Mouse (Mus musculus) midbrain, embryonic 14.5 days (tissue): Measurements from ENCODE around the gene Tpcn1. TPM values are rescaled to one million over a fixed set of nuclear protein-coding genes. Genes with fewer than 3 reads are reported as not detected.

ENCODE experiments used
- ATAC-seq: fragments of 200-750 bp; cut with Nextera tagmentation; 2 replicates; pipeline ENCODE4 v1.8.0; 2017; ENCODE audit warnings: moderate number of reproducible peaks, moderate library complexity; ENCODE audit not compliant: low FRiP score, low TSS enrichment
- DNase-seq: peaks from one replicate; pipeline ENCODE4 v3.0.0-alpha.2; 2015
- H3K27ac ChIP-seq: fragments of 300-500 bp; sonication (generic); replicated peaks from 2 replicates; pipeline ENCODE4 v1.5.1; 2014; ENCODE audit warnings: mild to moderate bottlenecking, low read depth, low read length, moderate library complexity
- H3K27me3 ChIP-seq: fragments of 300-500 bp; sonication (generic); 2 replicates; pipeline ENCODE4 v1.6.1; 2014; ENCODE audit warnings: low read length, control low read depth, mixed read lengths; ENCODE audit not compliant: control insufficient read depth, insufficient read depth
- H3K36me3 ChIP-seq: fragments of 300-500 bp; sonication (generic); 2 replicates; pipeline ENCODE4 v1.6.1; 2014; ENCODE audit warnings: low read length, control low read depth; ENCODE audit not compliant: control insufficient read depth, insufficient read depth
- H3K4me1 ChIP-seq: fragments of 300-500 bp; sonication (generic); 2 replicates; pipeline ENCODE4 v1.6.1; 2014; ENCODE audit warnings: mild to moderate bottlenecking, antibody characterized with exemption, low read length, control low read depth; ENCODE audit not compliant: control insufficient read depth, insufficient read depth
- H3K4me2 ChIP-seq: fragments of 300-500 bp; sonication (generic); 2 replicates; pipeline ENCODE4 v1.6.1; 2014; ENCODE audit warnings: mild to moderate bottlenecking, low read length, moderate library complexity
- H3K4me3 ChIP-seq: fragments of 300-500 bp; sonication (generic); replicated peaks from 2 replicates; pipeline ENCODE4 v1.5.1; 2014; ENCODE audit warnings: low read depth, low read length
- H3K9ac ChIP-seq: fragments of 300-500 bp; sonication (generic); replicated peaks from 2 replicates; pipeline ENCODE4 v1.6.1; 2014; ENCODE audit warnings: mild to moderate bottlenecking, low read length, moderate library complexity
- H3K9me3 ChIP-seq: fragments of 300-500 bp; sonication (generic); 2 replicates; pipeline ENCODE4 v1.6.1; 2016; ENCODE audit warnings: low read length, control low read depth, mixed read lengths; ENCODE audit not compliant: control insufficient read depth
- WGBS: fragments of 180-500 bp; shearing (Covaris S2); extraction: QIAGEN DNeasy Blood & Tissue Kit; methylation state at CpG from one replicate; pipeline ENCODE4 v1.1.7; 2014; 5-methylcytosine and 5-hydroxymethylcytosine counted together
- polyA plus RNA-seq: library from polyadenylated mRNA; unstranded; fragments of >200 nt; fragmentation: Nextera tagmentation; extraction: Ambion mirVana; gene quantifications from 2 replicates; pipeline ENCODE4 v1.2.1, GENCODE M21; 2014

The Tpcn1 gene
- polyA plus RNA-seq, 1 experiment from 2014 or later: 12.2 TPM

GRCm38 (mm10) chr5:120592141-120592540 lies 3.7 kb upstream of the Tpcn1 start:
- ATAC-seq (no peak), DNase-seq (no peak)
- WGBS: 72% methylated on average over 7 of the region's 7 CpGs
- H3K4me1 ChIP-seq: peaks cover 14% of the 10 kb centered on the region
- no peaks in the 10 kb centered on the region for H3K9me3 ChIP-seq
- H3K36me3 ChIP-seq: no peaks in the 10 kb centered on the region
- no peak overlapping the region for H3K27ac ChIP-seq
- H3K4me3 ChIP-seq: no peak overlapping the region
- H3K4me2 ChIP-seq: no peak overlapping the region
- no peaks in the 10 kb centered on the region for H3K27me3 ChIP-seq
- H3K9ac ChIP-seq: no peak overlapping the region

DNA sequence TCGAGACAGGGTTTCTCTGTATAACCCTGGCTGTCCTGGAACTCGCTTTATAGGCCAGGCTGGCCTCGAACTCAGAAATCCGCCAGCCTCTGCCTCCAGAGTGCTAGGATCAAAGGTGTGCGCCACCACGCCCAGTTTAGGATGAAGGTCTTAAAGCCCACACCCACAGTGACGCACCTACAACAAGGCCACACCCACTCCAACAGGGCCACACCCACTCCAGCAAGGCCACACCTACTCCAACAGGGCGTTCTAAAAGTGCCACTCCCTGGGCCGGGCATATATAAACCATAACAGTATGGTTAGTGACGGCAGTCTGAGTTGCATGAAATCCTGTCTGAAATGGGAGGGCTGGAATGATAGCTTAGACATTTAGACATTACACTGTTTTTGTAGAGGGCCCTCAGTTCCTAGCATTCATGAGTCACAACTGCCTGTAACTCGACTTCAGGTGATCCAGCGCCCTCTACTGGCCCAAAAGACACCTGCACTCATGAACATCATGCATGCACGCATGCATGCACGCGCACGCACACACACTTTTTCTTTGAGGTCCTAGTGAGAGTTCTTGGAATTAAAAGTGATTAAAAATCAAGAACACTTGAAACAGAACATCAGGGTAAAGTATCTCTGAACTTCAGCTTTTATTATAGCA lies 2.0 kb upstream of the Tpcn1 start:
- no peaks in the 10 kb centered on the region for H3K27me3 ChIP-seq
- DNase-seq: peak; percentile 35
- peaks cover 18% of the 10 kb centered on the region for H3K4me1 ChIP-seq
- H3K4me2 ChIP-seq: no peak overlapping the region
- no peaks in the 10 kb centered on the region for H3K36me3 ChIP-seq
- WGBS: 79% methylated on average over 16 of the region's 16 CpGs
- H3K9me3 ChIP-seq: no peaks in the 10 kb centered on the region
- H3K4me3 ChIP-seq: no peak overlapping the region
- no peak overlapping the region for H3K9ac ChIP-seq
- ATAC-seq: no peak
- H3K27ac ChIP-seq: no peak overlapping the region

GRCm38 (mm10) chr5:120587940-120588568 lies 419 bp downstream of the Tpcn1 start:
- Histone ChIP-seq H3K27me3 (no peaks in the 10 kb centered on the region), H3K4me3 (peak overlapping the region; percentile 74), H3K36me3 (0 out of 2 replicates have a peak, but pooled peaks cover 6% of the 10 kb centered on the region), H3K27ac (peak overlapping the region; percentile 71), H3K4me2 (peak overlapping the region; percentile 99), H3K9me3 (no peaks in the 10 kb centered on the region), H3K9ac (peak overlapping the region; percentile 85), H3K4me1 (peaks cover 18% of the 10 kb centered on the region)
- no peak for DNase-seq
- no peak for ATAC-seq
- 3% methylated on average over 29 of the region's 29 CpGs for WGBS

DNA sequence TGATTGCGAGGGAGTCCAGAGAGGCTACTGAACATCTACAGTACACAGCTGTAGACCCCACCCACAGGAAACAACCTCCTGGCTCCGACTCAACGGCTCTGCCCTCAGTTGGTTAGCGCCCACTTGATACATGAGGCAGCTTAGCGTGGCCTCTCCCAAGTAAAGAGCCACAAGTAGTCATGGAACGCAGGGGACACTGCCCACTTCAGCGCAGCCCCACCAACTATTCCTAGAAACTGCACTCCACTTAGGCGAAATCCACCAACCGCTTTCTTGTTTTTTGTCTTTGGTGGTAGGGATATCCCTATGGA lies 902 bp downstream of the Tpcn1 start:
- Histone ChIP-seq H3K9me3 (no peaks in the 10 kb centered on the region), H3K4me3 (peak overlapping the region; percentile 74), H3K4me2 (peak overlapping the region; percentile 99), H3K4me1 (peaks cover 18% of the 10 kb centered on the region), H3K27me3 (no peaks in the 10 kb centered on the region), H3K36me3 (0 out of 2 replicates have a peak, but pooled peaks cover 6% of the 10 kb centered on the region), H3K9ac (peak overlapping the region; percentile 85), H3K27ac (no peak overlapping the region)
- ATAC-seq: no peak
- no peak for DNase-seq
- 37% methylated on average over 9 of the region's 9 CpGs for WGBS

GRCm38 (mm10) chr5:120586741-120587615 lies 1.5 kb downstream of the Tpcn1 start:
- peak overlapping the region; percentile 99 for H3K4me2 ChIP-seq
- H3K4me1 ChIP-seq: peaks cover 18% of the 10 kb centered on the region
- no peak overlapping the region; the same call in 1 of the 2 replicates for H3K27ac ChIP-seq
- peak overlapping the region; percentile 74 for H3K4me3 ChIP-seq
- H3K36me3 ChIP-seq: 0 out of 2 replicates have a peak, but pooled peaks cover 6% of the 10 kb centered on the region
- no peak overlapping the region; the same call in 1 of the 2 replicates for H3K9ac ChIP-seq
- no peaks in the 10 kb centered on the region for H3K9me3 ChIP-seq
- H3K27me3 ChIP-seq: no peaks in the 10 kb centered on the region
- DNase-seq: no peak
- ATAC-seq: no peak
- WGBS: 14% methylated on average over 17 of the region's 17 CpGs

DNA sequence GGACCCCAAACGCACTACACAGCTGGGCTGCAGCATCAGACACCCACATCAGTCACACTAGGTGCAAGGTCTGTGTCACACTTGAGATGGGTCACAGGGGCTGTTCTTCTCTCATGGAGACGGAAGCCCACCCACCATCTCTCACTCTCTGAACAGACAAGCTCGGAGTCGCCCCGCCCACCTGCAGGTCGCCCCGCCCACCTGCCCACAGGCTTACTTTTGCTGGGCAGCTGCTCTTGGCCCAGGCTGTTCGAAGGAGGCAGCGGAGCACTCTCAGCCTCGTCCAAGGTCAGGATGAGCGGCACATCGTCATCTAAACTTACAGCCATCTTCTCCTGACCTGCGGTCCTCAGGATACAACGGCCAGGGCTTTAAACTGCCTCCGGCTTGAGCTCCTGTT lies 3.5 kb downstream of the Tpcn1 start:
- H3K9ac ChIP-seq: no peak overlapping the region
- 36% methylated on average over 15 of the region's 15 CpGs for WGBS
- no peaks in the 10 kb centered on the region for H3K9me3 ChIP-seq
- no peaks in the 10 kb centered on the region for H3K27me3 ChIP-seq
- no peak overlapping the region for H3K27ac ChIP-seq
- H3K4me1 ChIP-seq: peaks cover 19% of the 10 kb centered on the region
- H3K36me3 ChIP-seq: peaks cover 9% of the 10 kb centered on the region; the same call in 1 of the 2 replicates
- no peak for ATAC-seq
- no peak for DNase-seq
- no peak overlapping the region for H3K4me2 ChIP-seq
- H3K4me3 ChIP-seq: no peak overlapping the region

DNA sequence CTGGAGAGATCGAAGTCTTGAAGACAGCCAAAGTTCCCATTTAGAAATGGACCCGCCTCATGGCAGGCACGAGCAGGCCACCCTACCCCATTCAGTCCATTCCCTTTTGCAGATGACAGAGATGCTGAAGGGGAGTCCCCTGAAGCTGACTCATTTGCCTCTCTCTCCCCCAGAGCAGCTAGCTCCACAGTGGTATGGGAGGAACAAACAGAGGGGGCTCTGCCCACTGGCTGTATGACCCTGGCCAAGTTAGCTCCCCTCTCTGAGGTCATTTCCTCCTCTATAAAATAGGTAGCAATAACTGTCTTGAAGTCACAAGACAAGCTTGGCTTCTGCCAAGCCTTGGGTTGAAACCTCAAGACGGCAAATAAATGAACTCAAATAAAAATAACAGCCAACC lies 5.0 kb downstream of the Tpcn1 start:
- Histone ChIP-seq H3K4me1 (peaks cover 27% of the 10 kb centered on the region), H3K36me3 (peaks cover 9% of the 10 kb centered on the region; the same call in 1 of the 2 replicates), H3K9me3 (no peaks in the 10 kb centered on the region), H3K27ac (no peak overlapping the region), H3K9ac (no peak overlapping the region), H3K4me3 (no peak overlapping the region), H3K27me3 (no peaks in the 10 kb centered on the region), H3K4me2 (no peak overlapping the region)
- 95% methylated on average over 4 of the region's 4 CpGs for WGBS
- DNase-seq (no peak), ATAC-seq (no peak)

DNA sequence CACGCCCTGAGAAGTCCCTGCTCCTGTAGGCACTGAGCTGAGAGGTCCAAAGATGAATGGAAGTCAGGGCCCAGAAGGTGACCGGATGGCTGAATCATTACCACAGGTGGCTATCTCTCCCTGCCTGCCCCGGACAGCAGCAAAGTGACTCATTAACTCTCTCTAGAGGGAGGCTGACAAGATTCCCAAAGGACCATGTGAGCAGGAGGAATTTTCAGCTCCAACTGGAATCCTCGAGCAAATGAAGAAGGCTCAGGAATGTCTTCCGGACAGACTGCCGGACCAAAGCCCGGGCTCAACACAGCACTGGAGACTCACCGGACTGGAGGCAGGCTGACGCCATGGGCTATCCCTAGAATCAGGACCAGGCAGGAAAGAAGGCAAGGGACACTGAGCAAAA lies 6.5 kb downstream of the Tpcn1 start:
- DNase-seq (no peak), ATAC-seq (no peak)
- Histone ChIP-seq H3K9me3 (no peaks in the 10 kb centered on the region), H3K4me3 (no peak overlapping the region), H3K27ac (no peak overlapping the region), H3K4me1 (peaks cover 17% of the 10 kb centered on the region; the same call in 1 of the 2 replicates), H3K4me2 (no peak overlapping the region), H3K36me3 (peaks cover 9% of the 10 kb centered on the region; the same call in 1 of the 2 replicates), H3K9ac (no peak overlapping the region), H3K27me3 (no peaks in the 10 kb centered on the region)
- 90% methylated on average over 9 of the region's 9 CpGs for WGBS
